Mouse (Mus musculus): Measurements from ENCODE around the gene Rflna.

- TF ChIP-seq CTCF (IDR thresholded peaks at IDR 0.05; ENCODE audit: control insufficient read depth, insufficient read depth, low read length) (no peak), POLR2A (IDR thresholded peaks at IDR 0.05; ENCODE audit: borderline replicate concordance, control insufficient read depth, low read depth, low read length) (no peak)
Measured at GRCm38 (mm10) chr5:125046436-125046835, 43.4 kb downstream of the Rflna start.

Data from bone marrow, adult 2 months (tissue).